Mouse (Mus musculus): ENCODE data around the gene Olfr481.

DNA sequence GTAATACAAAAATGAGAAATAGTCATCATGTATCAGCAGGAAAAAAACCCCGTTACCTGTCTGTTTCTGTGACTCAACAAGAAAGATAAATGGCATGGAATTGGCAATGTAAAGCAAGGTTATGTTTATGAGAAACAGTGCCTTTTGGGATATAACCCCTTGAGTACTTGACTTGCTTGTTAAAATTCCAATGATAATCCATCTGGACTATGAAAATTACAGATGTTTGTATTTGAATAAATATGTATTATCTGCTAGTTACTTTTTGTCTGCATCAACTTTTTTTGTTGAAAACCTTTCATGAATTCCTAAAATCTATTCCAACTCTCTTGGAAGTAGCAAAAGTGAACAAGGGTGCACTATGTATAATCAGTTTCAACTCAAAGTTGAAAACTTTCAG lies 12.4 kb upstream of the Olfr481 start, which contains the start of gene Olfr480:
- TF ChIP-seq POLR2A (IDR thresholded peaks at IDR 0.05; ENCODE audit: insufficient read depth, low read length): no peak
- no peak for TF ChIP-seq CTCF (IDR thresholded peaks at IDR 0.05; ENCODE audit: low read depth, low read length)
- TF ChIP-seq EP300 (IDR thresholded peaks at IDR 0.05; ENCODE audit: insufficient read depth, low read depth, low read length): no peak
